Mouse (Mus musculus) ES-CJ7 (cell line): ENCODE measurements at regions not wholly inside any gene's neighbourhood (a gene's known extent, or its start where the extent isn't known, plus 50 kb on each side); places are given as distances from the start of the nearest gene placed in this dataset.

Experiments
- DNase-seq: peaks from one replicate; pipeline ENCODE4 v3.0.0; 2011; ENCODE audit warnings: low read depth, low spot score

- DNase-seq = no peak
These were observed 516.5 kb downstream of the Cdh9 start for GRCm38 (mm10) chr15:17245096-17245495.

- DNase-seq = no peak
These were observed 560.7 kb downstream of the Cdh9 start for GRCm38 (mm10) chr15:17289221-17289620.
